In genomic region chr8:88648322-88648721, GRCm38 (mm10) we compare ENCODE assay signal across 19 mouse cellular contexts. TPM values are rescaled to one million over a fixed set of nuclear protein-coding genes. Genes with fewer than 3 reads are reported as not detected.
DNase-seq lines count a peak whose midpoint lies in the region; ATAC-seq and TF ChIP-seq lines count a peak whose summit lies in the region.
"Had no signal": no experiment of that assay in that cellular context is flagged by ENCODE, and none has a peak within 500 bp of the region (broad histone marks: within the 10 kb centered on the region; RNA-seq: fewer than 3 reads in every experiment).

No protein-coding gene starts in this region.

- TF ChIP-seq POLR2A in bone marrow macrophage, adult 2 months (IDR thresholded peaks at IDR 0.05; ENCODE audit: borderline replicate concordance, low read depth, low read length) = no peak
- no peak for TF ChIP-seq POLR2A in small intestine, adult 2 months (IDR thresholded peaks at IDR 0.05; ENCODE audit: low read depth, low read length)

- peaks cover 18% of the 10 kb centered on the region; the same call in 1 of the 2 replicates for H3K27me3 ChIP-seq in heart, postnatal 0 days (ENCODE audit: control insufficient read depth, insufficient read depth, low read length)
- H3K27me3 ChIP-seq in megakaryocyte, embryonic 14.5 days (replicated peaks) = peaks cover 74% of the 10 kb centered on the region
- H3K27me3 ChIP-seq in small intestine, adult 2 months (ENCODE audit: control insufficient read depth, insufficient read depth, low read length) = no peaks in the 10 kb centered on the region

- 0 out of 2 replicates have a peak, but pooled peaks cover 12% of the 10 kb centered on the region for H3K4me1 ChIP-seq in heart, postnatal 0 days (ENCODE audit: control insufficient read depth, insufficient read depth)
- H3K4me1 ChIP-seq in megakaryocyte, embryonic 14.5 days = peaks cover 40% of the 10 kb centered on the region
- peaks cover 61% of the 10 kb centered on the region for H3K4me1 ChIP-seq in bone marrow macrophage, adult 2 months (ENCODE audit: control insufficient read depth, insufficient read depth, low read length)
- H3K4me1 ChIP-seq in small intestine, adult 2 months (ENCODE audit: control insufficient read depth, insufficient read depth, insufficient read length, low read length) = peaks cover 36% of the 10 kb centered on the region

- no peak for ATAC-seq in heart, postnatal 0 days (ENCODE audit: insufficient read depth, low read depth)
- no peak for ATAC-seq in megakaryocyte, adult 5-6 weeks (ENCODE audit: poor library complexity, severe bottlenecking)
- no peak for ATAC-seq in erythroid progenitor cell, adult 5-6 weeks (replicated peaks; ENCODE audit: low FRiP score, poor library complexity, severe bottlenecking)
- ATAC-seq: hindbrain, embryonic 16.5 days had no signal

- intact Hi-C loops in heart, postnatal 10 days (cut with DNase I) = loop anchor here (5.0 kb wide), 1 partner anchor 49 kb away; the partner anchor contains the start of gene Cyld

- H3K4me2 ChIP-seq in heart, postnatal 0 days (ENCODE audit: low read depth, low read length) = peak overlapping the region; percentile 69; the same call in 1 of the 2 replicates

- H3K27ac ChIP-seq in heart, postnatal 0 days (ENCODE audit: low read depth) = no peak overlapping the region
- H3K27ac ChIP-seq in bone marrow macrophage, adult 2 months (ENCODE audit: insufficient read depth, low read depth, low read length) = no peak overlapping the region
- H3K27ac ChIP-seq in small intestine, adult 2 months (ENCODE audit: insufficient read depth, low read depth, low read length) = no peak overlapping the region
- H3K27ac ChIP-seq: lung, embryonic 15.5 days had no signal

- no peaks in the 10 kb centered on the region for H3K9me3 ChIP-seq in heart, postnatal 0 days (replicated peaks; ENCODE audit: control insufficient read depth, low read length)
- peaks cover 5% of the 10 kb centered on the region for H3K9me3 ChIP-seq in megakaryocyte, embryonic 14.5 days
- H3K9me3 ChIP-seq: lung, embryonic 15.5 days had no signal

- no peak overlapping the region for H3K9ac ChIP-seq in heart, postnatal 0 days (replicated peaks; ENCODE audit: low read depth, low read length)

- no peak for TF ChIP-seq EP300 in heart, postnatal 0 days (IDR thresholded peaks at IDR 0.05; ENCODE audit: low read depth)

- H3K36me3 ChIP-seq in heart, postnatal 0 days (replicated peaks; ENCODE audit: control insufficient read depth, insufficient read depth, low read length) = no peaks in the 10 kb centered on the region
- no peaks in the 10 kb centered on the region for H3K36me3 ChIP-seq in megakaryocyte, embryonic 14.5 days (replicated peaks; ENCODE audit: low read length)
- H3K36me3 ChIP-seq in small intestine, adult 2 months (ENCODE audit: control insufficient read depth, insufficient read depth, low read length) = no peaks in the 10 kb centered on the region
- H3K36me3 ChIP-seq: lung, embryonic 15.5 days had no signal

- no peak for TF ChIP-seq CTCF in heart, postnatal 0 days (IDR thresholded peaks at IDR 0.05; ENCODE audit: low read depth)
- TF ChIP-seq CTCF in bone marrow macrophage, adult 2 months (IDR thresholded peaks at IDR 0.05; ENCODE audit: low read depth, low read length) = no peak
- no peak for TF ChIP-seq CTCF in small intestine, adult 2 months (IDR thresholded peaks at IDR 0.05; ENCODE audit: extremely low read depth, insufficient read length, insufficient replicate concordance, low read depth, low read length)

- DNase-seq in heart, postnatal 0 days (ENCODE audit: low spot score) = no peak
- no peak for DNase-seq in heart, postnatal 10 days
- DNase-seq: adrenal gland, adult 8-10 months; cerebellum, adult 18-20 months; cerebellum, postnatal 36 days; gastrocnemius, postnatal 36 days; heart, postnatal 36 days; kidney, adult 18-20 months; layer of hippocampus, postnatal 36 days; retina, postnatal 1 day; right cerebral cortex, postnatal 4 days; thymus, adult 18-20 months had no signal

- H3K4me3 ChIP-seq in heart, postnatal 0 days (ENCODE audit: low read depth, low read length) = no peak overlapping the region
- H3K4me3 ChIP-seq in megakaryocyte, embryonic 14.5 days (replicated peaks) = peak overlapping the region; percentile 87
- H3K4me3 ChIP-seq in bone marrow macrophage, adult 2 months (ENCODE audit: insufficient read depth, low read length) = peak overlapping the region; percentile 66
- H3K4me3 ChIP-seq in small intestine, adult 2 months (ENCODE audit: low read depth, low read length) = peak overlapping the region; percentile 74; the same call in 1 of the 2 replicates

RNA-seq across cellular contexts. Expression of gene Nod2, which starts 1.2 kb away (rescaled TPM):
- total RNA-seq in heart, postnatal 0 days (2014; rRNA removed; ENCODE audit: low replicate concordance) = 0.54 TPM in 1 of 2 replicates, not detected in the other
- 0.10 and 0.14 TPM in 2 replicates for polyA plus RNA-seq in heart, postnatal 0 days (2015; fragmentation: Nextera tagmentation; extraction: Ambion mirVana)
- total RNA-seq in heart, postnatal 10 days (2021) = 1 to 10 TPM; 1.0 to 1.4 TPM
- not detected in 2 replicates for polyA plus RNA-seq in megakaryocyte, embryonic 14.5 days (2012; ENCODE audit: insufficient read depth, low replicate concordance)
- total RNA-seq in megakaryocyte, adult 5-6 weeks (2015) = 3.8 and 4.0 TPM in 2 replicates
- 2.5 and 4.0 TPM in 2 replicates for total RNA-seq in megakaryocyte, adult 5-6 weeks (2017)
- 4.1 and 4.2 TPM in 2 replicates for polyA plus RNA-seq in bone marrow macrophage, adult 2 months (2012; ENCODE audit: insufficient read depth, insufficient read length, missing spikeins)
- polyA plus RNA-seq in small intestine, adult 2 months (2012; rRNA removed) = 1.7 and 2.2 TPM in 2 replicates
- 4.0 TPM in 1 of 2 replicates, not detected in the other for total RNA-seq in erythroid progenitor cell, adult 5-6 weeks (2015; ENCODE audit: low replicate concordance)
- total RNA-seq in erythroid progenitor cell, adult 5-6 weeks (2017; ENCODE audit: low replicate concordance) = 0.26 and 0.53 TPM in 2 replicates

RNA-seq across cellular contexts. Expression of gene Snx20, which starts 12.4 kb away (rescaled TPM):
- total RNA-seq in heart, postnatal 0 days (2014; rRNA removed; ENCODE audit: low replicate concordance) = 1.7 and 7.3 TPM in 2 replicates
- 1.7 and 2.0 TPM in 2 replicates for polyA plus RNA-seq in heart, postnatal 0 days (2015; fragmentation: Nextera tagmentation; extraction: Ambion mirVana)
- 1 to 10 TPM; 1.5 to 2.0 TPM for total RNA-seq in heart, postnatal 10 days (2021)
- polyA plus RNA-seq in megakaryocyte, embryonic 14.5 days (2012; ENCODE audit: insufficient read depth, low replicate concordance) = 6.2 and 22.2 TPM in 2 replicates
- total RNA-seq in megakaryocyte, adult 5-6 weeks (2015) = 60.5 and 64.6 TPM in 2 replicates
- total RNA-seq in megakaryocyte, adult 5-6 weeks (2017) = 71.3 and 73.0 TPM in 2 replicates
- polyA plus RNA-seq in bone marrow macrophage, adult 2 months (2012; ENCODE audit: insufficient read depth, insufficient read length, missing spikeins) = 82.4 and 85.5 TPM in 2 replicates
- 67.6 and 210 TPM in 2 replicates for polyA plus RNA-seq in small intestine, adult 2 months (2012; rRNA removed)
- 15.5 and 21.8 TPM in 2 replicates for total RNA-seq in erythroid progenitor cell, adult 5-6 weeks (2015; ENCODE audit: low replicate concordance)
- 1.7 and 4.2 TPM in 2 replicates for total RNA-seq in erythroid progenitor cell, adult 5-6 weeks (2017; ENCODE audit: low replicate concordance)

RNA-seq across cellular contexts. Expression of gene Cyld, which starts 48.5 kb away (rescaled TPM):
- 11.1 and 13.4 TPM in 2 replicates for total RNA-seq in heart, postnatal 0 days (2014; rRNA removed; ENCODE audit: low replicate concordance)
- polyA plus RNA-seq in heart, postnatal 0 days (2015; fragmentation: Nextera tagmentation; extraction: Ambion mirVana) = 7.8 and 8.2 TPM in 2 replicates
- total RNA-seq in heart, postnatal 10 days (2021) = 10 to 100 TPM; 19.8 to 22.0 TPM
- polyA plus RNA-seq in megakaryocyte, embryonic 14.5 days (2012; ENCODE audit: insufficient read depth, low replicate concordance) = 0.54 TPM in 1 of 2 replicates, not detected in the other
- 40.6 and 41.9 TPM in 2 replicates for total RNA-seq in megakaryocyte, adult 5-6 weeks (2015)
- 50.0 and 61.9 TPM in 2 replicates for total RNA-seq in megakaryocyte, adult 5-6 weeks (2017)
- polyA plus RNA-seq in bone marrow macrophage, adult 2 months (2012; ENCODE audit: insufficient read depth, insufficient read length, missing spikeins) = 28.1 and 33.9 TPM in 2 replicates
- 2.2 and 4.7 TPM in 2 replicates for polyA plus RNA-seq in small intestine, adult 2 months (2012; rRNA removed)
- 13.3 and 16.3 TPM in 2 replicates for total RNA-seq in erythroid progenitor cell, adult 5-6 weeks (2015; ENCODE audit: low replicate concordance)
- total RNA-seq in erythroid progenitor cell, adult 5-6 weeks (2017; ENCODE audit: low replicate concordance) = 14.1 and 15.8 TPM in 2 replicates
